Mouse (Mus musculus) hindbrain, embryonic 13.5 days (tissue): ENCODE measurements around the gene Arhgdib. TPM values are rescaled to one million over a fixed set of nuclear protein-coding genes. Genes with fewer than 3 reads are reported as not detected.
A peak's percentile ranks its signal among the peaks of the same experiment; 100 is the strongest.

Source experiments
- ATAC-seq: fragments of 200-750 bp; cut with Nextera tagmentation; 2 replicates; pipeline ENCODE4 v1.8.0; 2017; ENCODE audit warnings: moderate TSS enrichment; ENCODE audit not compliant: low FRiP score
- H3K27ac ChIP-seq: fragments of 300-500 bp; sonication (generic); 2 replicates; pipeline ENCODE4 v1.5.1; 2015; ENCODE audit warnings: inconsistent platforms, mild to moderate bottlenecking, moderate library complexity
- H3K27me3 ChIP-seq: fragments of 300-500 bp; sonication (generic); 2 replicates; pipeline ENCODE4 v1.6.1; 2015; ENCODE audit warnings: mild to moderate bottlenecking, inconsistent platforms
- H3K36me3 ChIP-seq: fragments of 300-500 bp; sonication (generic); 2 replicates; pipeline ENCODE4 v1.6.1; 2015; ENCODE audit warnings: mild to moderate bottlenecking, inconsistent platforms
- H3K4me1 ChIP-seq: fragments of 300-500 bp; sonication (generic); replicated peaks from 2 replicates; pipeline ENCODE4 v1.6.1; 2015; ENCODE audit warnings: inconsistent platforms
- H3K4me2 ChIP-seq: fragments of 300-500 bp; sonication (generic); 2 replicates; pipeline ENCODE4 v1.6.1; 2015; ENCODE audit warnings: inconsistent platforms, mild to moderate bottlenecking, moderate library complexity
- H3K4me3 ChIP-seq: fragments of 300-500 bp; sonication (generic); 2 replicates; pipeline ENCODE4 v1.5.1; 2015; ENCODE audit warnings: mild to moderate bottlenecking, inconsistent platforms
- H3K9ac ChIP-seq: fragments of 300-500 bp; sonication (generic); 2 replicates; pipeline ENCODE4 v1.6.1; 2015; ENCODE audit warnings: mild to moderate bottlenecking, inconsistent platforms
- H3K9me3 ChIP-seq: fragments of 300-500 bp; sonication (generic); 2 replicates; pipeline ENCODE4 v1.6.1; 2016; ENCODE audit warnings: inconsistent platforms
- WGBS: fragments of 180-500 bp; shearing (Covaris S2); methylation state at CpG from one replicate; pipeline ENCODE4 v1.1.7; 2015; 5-methylcytosine and 5-hydroxymethylcytosine counted together
- polyA plus RNA-seq: library from polyadenylated mRNA; unstranded; fragments of >200 nt; fragmentation: Nextera tagmentation; extraction: Ambion mirVana; gene quantifications from 2 replicates; pipeline ENCODE4 v1.2.1, GENCODE M21; 2015

Gene Arhgdib
- polyA plus RNA-seq, 1 experiment from 2014 or later, result 19.2 TPM

DNA sequence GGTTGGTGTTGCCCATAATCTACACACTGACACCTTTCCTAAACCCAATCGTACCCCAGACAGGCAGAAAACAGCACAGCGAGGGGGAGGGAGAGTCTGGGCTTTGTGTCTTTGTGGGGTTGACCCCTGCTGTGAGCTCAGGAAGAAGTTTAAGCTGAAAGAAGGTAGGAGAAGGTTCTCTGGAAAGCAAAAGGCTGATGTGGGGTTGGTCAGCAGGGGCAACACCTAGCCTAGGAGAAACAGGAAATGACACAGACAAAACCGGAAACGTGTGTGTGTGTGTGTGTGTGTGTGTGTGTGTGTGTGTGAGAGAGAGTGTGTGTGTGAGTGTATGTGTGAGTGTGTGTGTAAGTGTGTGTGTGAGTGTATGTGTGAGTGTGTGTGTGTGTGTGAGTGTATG lies 25.8 kb upstream of the Arhgdib start:
- Histone ChIP-seq H3K4me3 (no peak overlapping the region), H3K9me3 (no peaks in the 10 kb centered on the region), H3K4me2 (no peak overlapping the region), H3K36me3 (no peaks in the 10 kb centered on the region), H3K9ac (no peak overlapping the region), H3K27ac (no peak overlapping the region), H3K27me3 (no peaks in the 10 kb centered on the region), H3K4me1 (no peaks in the 10 kb centered on the region)
- no peak for ATAC-seq
- WGBS, result 65% methylated on average over 4 of the region's 4 CpGs

GRCm38 (mm10) chr6:136965912-136966311 lies 24.2 kb upstream of the Arhgdib start:
- no peak overlapping the region for H3K27ac ChIP-seq
- 83% methylated on average over 10 of the region's 10 CpGs for WGBS
- no peak overlapping the region for H3K4me3 ChIP-seq
- H3K36me3 ChIP-seq, result no peaks in the 10 kb centered on the region
- no peak overlapping the region for H3K4me2 ChIP-seq
- no peaks in the 10 kb centered on the region for H3K9me3 ChIP-seq
- H3K27me3 ChIP-seq, result no peaks in the 10 kb centered on the region
- no peak for ATAC-seq
- H3K4me1 ChIP-seq, result no peaks in the 10 kb centered on the region
- H3K9ac ChIP-seq, result no peak overlapping the region

- no peaks in the 10 kb centered on the region for H3K4me1 ChIP-seq
- H3K4me3 ChIP-seq, result no peak overlapping the region
- H3K9ac ChIP-seq, result no peak overlapping the region
- no peak overlapping the region for H3K27ac ChIP-seq
- ATAC-seq, result no peak
- H3K4me2 ChIP-seq, result no peak overlapping the region
- no peaks in the 10 kb centered on the region for H3K36me3 ChIP-seq
- WGBS, result 74% methylated on average over 13 of the region's 13 CpGs
- no peaks in the 10 kb centered on the region for H3K9me3 ChIP-seq
- H3K27me3 ChIP-seq, result no peaks in the 10 kb centered on the region
Measured at GRCm38 (mm10) chr6:136964609-136965510, 23.2 kb upstream of the Arhgdib start.

GRCm38 (mm10) chr6:136962957-136963356 lies 21.3 kb upstream of the Arhgdib start:
- H3K4me2 ChIP-seq, result no peak overlapping the region
- no peak overlapping the region for H3K9ac ChIP-seq
- WGBS, result 83% methylated on average over 11 of the region's 11 CpGs
- no peaks in the 10 kb centered on the region for H3K9me3 ChIP-seq
- H3K27ac ChIP-seq, result no peak overlapping the region
- no peaks in the 10 kb centered on the region for H3K36me3 ChIP-seq
- H3K4me3 ChIP-seq, result no peak overlapping the region
- no peak for ATAC-seq
- H3K27me3 ChIP-seq, result no peaks in the 10 kb centered on the region
- no peaks in the 10 kb centered on the region for H3K4me1 ChIP-seq

DNA sequence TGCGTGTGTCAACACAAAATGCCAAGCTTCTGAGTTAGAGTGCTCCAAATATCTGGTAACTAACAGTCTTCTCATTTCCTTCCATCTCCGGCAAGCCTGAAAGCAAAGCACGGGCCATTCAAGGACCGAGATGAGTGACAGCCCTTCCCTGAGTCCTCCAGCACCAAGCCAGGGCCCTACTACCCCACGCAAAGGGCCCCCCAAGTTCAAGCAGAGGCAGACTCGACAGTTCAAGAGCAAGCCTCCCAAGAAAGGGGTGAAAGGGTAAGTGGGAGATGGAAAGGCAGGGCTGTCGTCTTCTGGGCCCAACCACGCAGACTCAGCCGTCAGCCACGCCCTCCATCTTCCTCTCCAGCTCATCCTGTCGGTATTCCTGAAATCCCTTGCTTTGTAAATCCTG lies 17.4 kb upstream of the Arhgdib start:
- H3K4me2 ChIP-seq, result no peak overlapping the region
- no peak overlapping the region for H3K27ac ChIP-seq
- H3K4me3 ChIP-seq, result no peak overlapping the region
- H3K27me3 ChIP-seq, result no peaks in the 10 kb centered on the region
- H3K9ac ChIP-seq, result no peak overlapping the region
- H3K36me3 ChIP-seq, result no peaks in the 10 kb centered on the region
- 63% methylated on average over 11 of the region's 11 CpGs for WGBS
- H3K4me1 ChIP-seq, result no peaks in the 10 kb centered on the region; the same call in 1 of the 2 replicates
- ATAC-seq, result no peak
- no peaks in the 10 kb centered on the region for H3K9me3 ChIP-seq

- ATAC-seq, result peak; percentile 54
- H3K4me2 ChIP-seq, result no peak overlapping the region
- H3K4me3 ChIP-seq, result no peak overlapping the region
- H3K27ac ChIP-seq, result no peak overlapping the region
- 56% methylated on average over 7 of the region's 7 CpGs for WGBS
- no peak overlapping the region for H3K9ac ChIP-seq
- no peaks in the 10 kb centered on the region for H3K9me3 ChIP-seq
- H3K4me1 ChIP-seq, result no peaks in the 10 kb centered on the region; the same call in 1 of the 2 replicates
- H3K27me3 ChIP-seq, result no peaks in the 10 kb centered on the region
- no peaks in the 10 kb centered on the region for H3K36me3 ChIP-seq
Measured at GRCm38 (mm10) chr6:136957062-136957461, 15.4 kb upstream of the Arhgdib start.

- Histone ChIP-seq H3K4me1 (no peaks in the 10 kb centered on the region; the same call in 1 of the 2 replicates), H3K9me3 (no peaks in the 10 kb centered on the region), H3K4me3 (no peak overlapping the region), H3K36me3 (no peaks in the 10 kb centered on the region), H3K27me3 (no peaks in the 10 kb centered on the region), H3K4me2 (no peak overlapping the region), H3K27ac (no peak overlapping the region), H3K9ac (no peak overlapping the region)
- no peak for ATAC-seq
- WGBS, result 96% methylated on average over 3 of the region's 3 CpGs
Measured at GRCm38 (mm10) chr6:136955240-136955639, 13.5 kb upstream of the Arhgdib start.

GRCm38 (mm10) chr6:136954715-136955114 lies 13.0 kb upstream of the Arhgdib start:
- H3K36me3 ChIP-seq, result no peaks in the 10 kb centered on the region
- WGBS, result 90% methylated on average over 8 of the region's 8 CpGs
- no peak for ATAC-seq

GRCm38 (mm10) chr6:136954192-136954591 lies 12.5 kb upstream of the Arhgdib start:
- no peaks in the 10 kb centered on the region for H3K9me3 ChIP-seq
- no peak overlapping the region for H3K9ac ChIP-seq
- H3K4me3 ChIP-seq, result no peak overlapping the region
- no peak overlapping the region for H3K4me2 ChIP-seq
- H3K36me3 ChIP-seq, result no peaks in the 10 kb centered on the region
- WGBS, result 83% methylated on average over 6 of the region's 6 CpGs
- no peak overlapping the region for H3K27ac ChIP-seq
- H3K4me1 ChIP-seq, result no peaks in the 10 kb centered on the region; the same call in 1 of the 2 replicates
- ATAC-seq, result no peak
- H3K27me3 ChIP-seq, result no peaks in the 10 kb centered on the region

More at GRCm38 (mm10) chr6:136954715-136955114, 13.0 kb upstream of the Arhgdib start:
- Histone ChIP-seq H3K4me2 (no peak overlapping the region), H3K27ac (no peak overlapping the region), H3K9me3 (no peaks in the 10 kb centered on the region), H3K4me1 (no peaks in the 10 kb centered on the region; the same call in 1 of the 2 replicates), H3K9ac (no peak overlapping the region), H3K27me3 (no peaks in the 10 kb centered on the region), H3K4me3 (no peak overlapping the region)

- no peak for ATAC-seq
Measured at GRCm38 (mm10) chr6:136952930-136953329, 11.2 kb upstream of the Arhgdib start.

DNA sequence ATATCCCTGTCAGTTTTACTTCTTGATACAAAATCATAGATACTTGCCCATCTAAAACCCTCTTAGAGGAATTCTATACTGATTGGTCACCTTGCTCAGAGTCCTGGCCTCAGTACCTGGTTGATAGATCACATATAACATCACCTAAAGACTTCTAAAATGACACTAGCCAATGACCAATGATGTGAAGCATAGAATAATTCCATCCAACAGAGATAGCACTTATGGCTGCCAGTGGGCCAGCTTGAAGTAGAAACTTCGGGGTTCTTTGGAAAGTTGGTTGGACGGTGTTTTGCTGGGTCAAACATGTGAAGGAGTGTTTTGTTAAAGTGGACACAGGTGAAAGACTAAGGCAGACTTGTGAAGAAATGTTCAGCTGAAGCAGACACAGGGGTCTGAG lies 8.5 kb upstream of the Arhgdib start:
- Histone ChIP-seq H3K9ac (no peak overlapping the region), H3K4me1 (peaks cover 9% of the 10 kb centered on the region; the same call in 1 of the 2 replicates), H3K27ac (no peak overlapping the region), H3K27me3 (no peaks in the 10 kb centered on the region), H3K4me3 (no peak overlapping the region), H3K4me2 (no peak overlapping the region), H3K9me3 (no peaks in the 10 kb centered on the region), H3K36me3 (no peaks in the 10 kb centered on the region)
- ATAC-seq, result no peak
- WGBS, result 93% methylated on average over 2 of the region's 2 CpGs

More at GRCm38 (mm10) chr6:136952930-136953329, 11.2 kb upstream of the Arhgdib start:
- H3K4me2 ChIP-seq, result no peak overlapping the region
- WGBS, result 95% methylated on average over 9 of the region's 9 CpGs
- no peaks in the 10 kb centered on the region for H3K36me3 ChIP-seq
- no peak overlapping the region for H3K9ac ChIP-seq
- no peak overlapping the region for H3K4me3 ChIP-seq
- H3K4me1 ChIP-seq, result peaks cover under 1% of the 10 kb centered on the region; the same call in 1 of the 2 replicates
- no peak overlapping the region for H3K27ac ChIP-seq
- no peaks in the 10 kb centered on the region for H3K27me3 ChIP-seq
- H3K9me3 ChIP-seq, result no peaks in the 10 kb centered on the region

DNA sequence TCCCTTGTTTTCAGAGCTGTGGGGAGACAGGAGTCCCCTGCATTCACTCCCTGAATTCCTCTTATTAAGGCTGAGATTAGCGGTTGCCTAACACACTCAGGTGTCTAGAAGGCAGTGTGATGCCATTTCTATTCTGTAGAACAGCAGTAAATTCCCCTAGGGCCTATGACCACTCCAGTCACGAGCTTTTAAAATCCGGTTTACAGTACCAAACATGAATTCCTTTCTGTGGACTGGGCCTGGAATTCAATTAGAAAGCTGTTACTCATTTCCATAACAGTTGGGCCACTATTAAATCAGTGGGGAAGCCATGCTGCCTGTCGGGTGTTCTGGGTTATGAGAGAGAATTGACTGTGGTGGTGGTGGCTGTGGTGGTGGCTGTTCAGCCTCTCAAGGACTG lies 6.0 kb upstream of the Arhgdib start:
- Histone ChIP-seq H3K9ac (no peak overlapping the region), H3K4me1 (peaks cover 9% of the 10 kb centered on the region; the same call in 1 of the 2 replicates), H3K4me2 (no peak overlapping the region), H3K36me3 (no peaks in the 10 kb centered on the region), H3K4me3 (no peak overlapping the region), H3K27ac (no peak overlapping the region), H3K9me3 (no peaks in the 10 kb centered on the region), H3K27me3 (no peaks in the 10 kb centered on the region)
- 35% methylated on average over 4 of the region's 4 CpGs for WGBS
- no peak for ATAC-seq

DNA sequence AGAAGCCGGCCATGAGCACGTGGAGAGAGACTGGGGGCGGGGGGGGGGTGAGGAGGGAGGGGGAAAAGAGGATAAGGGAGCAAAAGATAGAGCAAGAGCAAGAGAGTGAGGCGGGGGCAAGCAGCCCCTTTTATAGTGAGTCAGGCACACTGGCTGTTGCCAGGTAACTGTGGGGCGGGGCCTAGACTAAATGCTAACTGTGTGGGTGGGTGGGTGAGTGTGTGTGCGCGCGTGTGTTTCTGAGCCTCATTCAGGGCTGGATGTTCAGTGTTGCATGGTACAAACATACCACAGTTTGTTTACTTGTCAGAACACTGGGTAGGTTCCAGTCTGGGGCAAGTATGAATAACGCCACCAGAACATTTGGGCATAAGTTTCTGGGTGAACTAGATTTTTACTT lies 5.2 kb upstream of the Arhgdib start:
- H3K4me2 ChIP-seq, result no peak overlapping the region
- H3K36me3 ChIP-seq, result no peaks in the 10 kb centered on the region
- no peak for ATAC-seq
- no peak overlapping the region for H3K9ac ChIP-seq
- H3K4me1 ChIP-seq, result peaks cover 9% of the 10 kb centered on the region; the same call in 1 of the 2 replicates
- WGBS, result 45% methylated on average over 9 of the region's 9 CpGs
- no peak overlapping the region for H3K4me3 ChIP-seq
- H3K27me3 ChIP-seq, result no peaks in the 10 kb centered on the region
- H3K27ac ChIP-seq, result no peak overlapping the region
- no peaks in the 10 kb centered on the region for H3K9me3 ChIP-seq
